Mouse (Mus musculus): Measurements from ENCODE around the gene Cdh12. TPM values are rescaled to one million over a fixed set of nuclear protein-coding genes. Genes with fewer than 3 reads are reported as not detected.
A peak's percentile ranks its signal among the peaks of the same experiment; 100 is the strongest.
"Not testable (repeated sequence)": the region's sequence is repeated elsewhere in the genome, so short reads cannot be mapped to it uniquely, and the experiment has no call there.

The Cdh12 gene
- polyA plus RNA-seq, 1 experiment from 2014 or later = 0.09 TPM

- Histone ChIP-seq H3K9ac (peak overlapping the region; percentile 26; the same call in 1 of the 2 replicates), H3K9me3 (replicated peaks) (no peaks in the 10 kb centered on the region), H3K27ac (no peak overlapping the region), H3K4me1 (0 out of 2 replicates have a peak, but pooled peaks cover 5% of the 10 kb centered on the region), H3K4me3 (replicated peaks) (peak overlapping the region; percentile 32), H3K27me3 (peaks cover 3% of the 10 kb centered on the region; the same call in 1 of the 2 replicates), H3K4me2 (peak overlapping the region; percentile 60), H3K36me3 (no peaks in the 10 kb centered on the region)
- WGBS = 9% methylated on average over 23 of the region's 23 CpGs
- 0 out of 2 replicates have a peak, but pooled peaks have one; percentile 22 for ATAC-seq (replicated peaks; ENCODE audit: low FRiP score)
Measured at GRCm38 (mm10) chr15:21110874-21111603, 662.0 kb downstream of the Cdh12 start.

GRCm38 (mm10) chr15:21114775-21115174 is 665.7 kb downstream of the Cdh12 start:
- not testable (repeated sequence) for H3K27me3 ChIP-seq; ATAC-seq (replicated peaks; ENCODE audit: low FRiP score); H3K4me1 ChIP-seq; H3K27ac ChIP-seq; H3K9ac ChIP-seq; H3K36me3 ChIP-seq; H3K9me3 ChIP-seq (replicated peaks); H3K4me3 ChIP-seq (replicated peaks); H3K4me2 ChIP-seq
- no CpG with 5 or more reads among the region's 2 CpGs for WGBS

GRCm38 (mm10) chr15:21130660-21131059 is 681.6 kb downstream of the Cdh12 start:
- no peak for ATAC-seq (replicated peaks; ENCODE audit: low FRiP score)
- no peaks in the 10 kb centered on the region for H3K4me1 ChIP-seq
- no peak overlapping the region for H3K4me3 ChIP-seq (replicated peaks)
- H3K27me3 ChIP-seq = no peaks in the 10 kb centered on the region
- H3K9me3 ChIP-seq (replicated peaks) = no peaks in the 10 kb centered on the region
- H3K27ac ChIP-seq = no peak overlapping the region
- no peak overlapping the region for H3K4me2 ChIP-seq
- H3K36me3 ChIP-seq = no peaks in the 10 kb centered on the region
- no peak overlapping the region for H3K9ac ChIP-seq

GRCm38 (mm10) chr15:21132999-21133398 is 683.9 kb downstream of the Cdh12 start:
- Histone ChIP-seq H3K4me1 (no peaks in the 10 kb centered on the region), H3K36me3 (no peaks in the 10 kb centered on the region), H3K9ac (no peak overlapping the region), H3K9me3 (replicated peaks) (no peaks in the 10 kb centered on the region), H3K27me3 (no peaks in the 10 kb centered on the region), H3K4me3 (replicated peaks) (no peak overlapping the region), H3K27ac (no peak overlapping the region), H3K4me2 (no peak overlapping the region)
- ATAC-seq (replicated peaks; ENCODE audit: low FRiP score) = no peak

GRCm38 (mm10) chr15:21146896-21147295 is 697.8 kb downstream of the Cdh12 start:
- no peak for ATAC-seq (replicated peaks; ENCODE audit: low FRiP score)
- WGBS = 72% methylated on average over 4 of the region's 4 CpGs
- H3K9me3 ChIP-seq (replicated peaks) = no peaks in the 10 kb centered on the region

GRCm38 (mm10) chr15:21153602-21154001 is 704.5 kb downstream of the Cdh12 start:
- Histone ChIP-seq H3K9ac (no peak overlapping the region), H3K27ac (no peak overlapping the region), H3K36me3 (no peaks in the 10 kb centered on the region), H3K27me3 (no peaks in the 10 kb centered on the region), H3K4me3 (replicated peaks) (no peak overlapping the region), H3K4me2 (no peak overlapping the region), H3K4me1 (no peaks in the 10 kb centered on the region), H3K9me3 (replicated peaks) (no peaks in the 10 kb centered on the region)
- WGBS = 94% methylated on average over 3 of the region's 3 CpGs
- ATAC-seq (replicated peaks; ENCODE audit: low FRiP score) = no peak

More at GRCm38 (mm10) chr15:21146896-21147295, 697.8 kb downstream of the Cdh12 start:
- H3K4me3 ChIP-seq (replicated peaks) = no peak overlapping the region
- no peaks in the 10 kb centered on the region for H3K27me3 ChIP-seq
- no peak overlapping the region for H3K9ac ChIP-seq
- H3K36me3 ChIP-seq = no peaks in the 10 kb centered on the region
- H3K27ac ChIP-seq = no peak overlapping the region
- no peaks in the 10 kb centered on the region for H3K4me1 ChIP-seq
- H3K4me2 ChIP-seq = no peak overlapping the region

GRCm38 (mm10) chr15:21179727-21180126 is 730.7 kb downstream of the Cdh12 start:
- no peak for ATAC-seq (replicated peaks; ENCODE audit: low FRiP score)
- Histone ChIP-seq H3K27ac (no peak overlapping the region), H3K4me1 (no peaks in the 10 kb centered on the region), H3K9ac (no peak overlapping the region), H3K4me2 (no peak overlapping the region), H3K9me3 (replicated peaks) (no peaks in the 10 kb centered on the region), H3K4me3 (replicated peaks) (no peak overlapping the region), H3K27me3 (no peaks in the 10 kb centered on the region), H3K36me3 (no peaks in the 10 kb centered on the region)
- 68% methylated on average over 5 of the region's 5 CpGs for WGBS

GRCm38 (mm10) chr15:21180191-21180590 is 731.1 kb downstream of the Cdh12 start:
- Histone ChIP-seq H3K36me3 (no peaks in the 10 kb centered on the region), H3K4me1 (no peaks in the 10 kb centered on the region), H3K9me3 (replicated peaks) (no peaks in the 10 kb centered on the region), H3K27ac (no peak overlapping the region), H3K27me3 (no peaks in the 10 kb centered on the region), H3K4me2 (no peak overlapping the region), H3K9ac (no peak overlapping the region), H3K4me3 (replicated peaks) (no peak overlapping the region)
- 66% methylated on average over 4 of the region's 4 CpGs for WGBS
- ATAC-seq (replicated peaks; ENCODE audit: low FRiP score) = no peak

GRCm38 (mm10) chr15:21185799-21186198 is 736.7 kb downstream of the Cdh12 start:
- no peaks in the 10 kb centered on the region for H3K4me1 ChIP-seq
- no peak for ATAC-seq (replicated peaks; ENCODE audit: low FRiP score)
- no peaks in the 10 kb centered on the region for H3K36me3 ChIP-seq
- 52% methylated on average over 1 of the region's 1 CpGs for WGBS
- H3K27ac ChIP-seq = no peak overlapping the region
- H3K4me2 ChIP-seq = no peak overlapping the region
- no peak overlapping the region for H3K9ac ChIP-seq
- no peaks in the 10 kb centered on the region for H3K27me3 ChIP-seq
- H3K4me3 ChIP-seq (replicated peaks) = no peak overlapping the region
- no peaks in the 10 kb centered on the region for H3K9me3 ChIP-seq (replicated peaks)

- WGBS = 91% methylated on average over 2 of the region's 2 CpGs
Measured at GRCm38 (mm10) chr15:21210089-21210488, 761.0 kb downstream of the Cdh12 start.

GRCm38 (mm10) chr15:21223006-21223405 is 773.9 kb downstream of the Cdh12 start:
- ATAC-seq (replicated peaks; ENCODE audit: low FRiP score) = no peak
- H3K4me1 ChIP-seq = no peaks in the 10 kb centered on the region
- no peak overlapping the region for H3K9ac ChIP-seq
- H3K4me2 ChIP-seq = no peak overlapping the region
- H3K9me3 ChIP-seq (replicated peaks) = no peaks in the 10 kb centered on the region
- H3K4me3 ChIP-seq (replicated peaks) = no peak overlapping the region
- no peaks in the 10 kb centered on the region for H3K36me3 ChIP-seq
- no peak overlapping the region for H3K27ac ChIP-seq
- whole genome bisulfite sequencing = 89% methylated on average over 5 of the region's 5 CpGs
- no peaks in the 10 kb centered on the region for H3K27me3 ChIP-seq

More at GRCm38 (mm10) chr15:21210089-21210488, 761.0 kb downstream of the Cdh12 start:
- not testable (repeated sequence) for H3K36me3 ChIP-seq; H3K4me3 ChIP-seq (replicated peaks); H3K4me2 ChIP-seq; H3K4me1 ChIP-seq; H3K27me3 ChIP-seq; H3K27ac ChIP-seq; H3K9me3 ChIP-seq (replicated peaks); ATAC-seq (replicated peaks; ENCODE audit: low FRiP score); H3K9ac ChIP-seq

- Histone ChIP-seq H3K36me3 (no peaks in the 10 kb centered on the region), H3K9ac (no peak overlapping the region), H3K27ac (no peak overlapping the region), H3K27me3 (no peaks in the 10 kb centered on the region), H3K4me3 (replicated peaks) (no peak overlapping the region), H3K4me1 (no peaks in the 10 kb centered on the region), H3K9me3 (replicated peaks) (no peaks in the 10 kb centered on the region), H3K4me2 (no peak overlapping the region)
- WGBS = 85% methylated on average over 2 of the region's 2 CpGs
- no peak for ATAC-seq (replicated peaks; ENCODE audit: low FRiP score)
Measured at GRCm38 (mm10) chr15:21261318-21261717, 812.3 kb downstream of the Cdh12 start.

GRCm38 (mm10) chr15:21269856-21270255 is 820.8 kb downstream of the Cdh12 start:
- Histone ChIP-seq H3K36me3 (no peaks in the 10 kb centered on the region), H3K9ac (no peak overlapping the region), H3K27me3 (no peaks in the 10 kb centered on the region), H3K4me2 (no peak overlapping the region), H3K4me1 (no peaks in the 10 kb centered on the region), H3K27ac (no peak overlapping the region), H3K4me3 (replicated peaks) (no peak overlapping the region), H3K9me3 (replicated peaks) (no peaks in the 10 kb centered on the region)
- ATAC-seq (replicated peaks; ENCODE audit: low FRiP score) = no peak
- WGBS = 94% methylated on average over 1 of the region's 1 CpGs
